Mouse (Mus musculus): Measurements from ENCODE around the gene Tom1l2. TPM values are rescaled to one million over a fixed set of nuclear protein-coding genes. Genes with fewer than 3 reads are reported as not detected.

Tom1l2 gene
- polyA plus RNA-seq, 1 experiment, result 22.3 TPM

GRCm38 (mm10) chr11:60360631-60361201, 8.0 kb upstream of the Tom1l2 start:
- Histone ChIP-seq H3K4me1 (ENCODE audit: control insufficient read depth, insufficient read depth, low read length) (no peaks in the 10 kb centered on the region), H3K27me3 (ENCODE audit: control insufficient read depth, insufficient read depth, low read length) (no peaks in the 10 kb centered on the region), H3K36me3 (ENCODE audit: control insufficient read depth, insufficient read depth, low read length) (peaks cover 4% of the 10 kb centered on the region), H3K27ac (ENCODE audit: control insufficient read depth, insufficient read depth, low read depth, low read length) (no peak overlapping the region), H3K4me3 (ENCODE audit: control insufficient read depth, low read depth, low read length) (no peak overlapping the region)
- TF ChIP-seq POLR2A (IDR thresholded peaks at IDR 0.05; ENCODE audit: control insufficient read depth, low read depth, low read length) (no peak), CTCF (IDR thresholded peaks at IDR 0.05; ENCODE audit: control insufficient read depth, insufficient read depth, insufficient replicate concordance, low read depth, low read length) (no peak)

GRCm38 (mm10) chr11:60359936-60360335, 7.2 kb upstream of the Tom1l2 start:
- TF ChIP-seq CTCF (IDR thresholded peaks at IDR 0.05; ENCODE audit: control insufficient read depth, insufficient read depth, insufficient replicate concordance, low read depth, low read length) (no peak), POLR2A (IDR thresholded peaks at IDR 0.05; ENCODE audit: control insufficient read depth, low read depth, low read length) (no peak)
- Histone ChIP-seq H3K4me3 (ENCODE audit: control insufficient read depth, low read depth, low read length) (no peak overlapping the region), H3K36me3 (ENCODE audit: control insufficient read depth, insufficient read depth, low read length) (peaks cover 4% of the 10 kb centered on the region), H3K27ac (ENCODE audit: control insufficient read depth, insufficient read depth, low read depth, low read length) (no peak overlapping the region), H3K4me1 (ENCODE audit: control insufficient read depth, insufficient read depth, low read length) (no peaks in the 10 kb centered on the region), H3K27me3 (ENCODE audit: control insufficient read depth, insufficient read depth, low read length) (no peaks in the 10 kb centered on the region)

- H3K4me3 ChIP-seq (ENCODE audit: control insufficient read depth, low read depth, low read length), result no peak overlapping the region
- H3K4me1 ChIP-seq (ENCODE audit: control insufficient read depth, insufficient read depth, low read length), result no peaks in the 10 kb centered on the region
- TF ChIP-seq CTCF (IDR thresholded peaks at IDR 0.05; ENCODE audit: control insufficient read depth, insufficient read depth, insufficient replicate concordance, low read depth, low read length) (no peak), POLR2A (IDR thresholded peaks at IDR 0.05; ENCODE audit: control insufficient read depth, low read depth, low read length) (no peak)
Measured at GRCm38 (mm10) chr11:60359138-60359537, 6.4 kb upstream of the Tom1l2 start.

GRCm38 (mm10) chr11:60358548-60358947, 5.8 kb upstream of the Tom1l2 start:
- no peaks in the 10 kb centered on the region for H3K27me3 ChIP-seq (ENCODE audit: control insufficient read depth, insufficient read depth, low read length)
- no peak overlapping the region for H3K27ac ChIP-seq (ENCODE audit: control insufficient read depth, insufficient read depth, low read depth, low read length)
- H3K4me1 ChIP-seq (ENCODE audit: control insufficient read depth, insufficient read depth, low read length), result no peaks in the 10 kb centered on the region
- H3K4me3 ChIP-seq (ENCODE audit: control insufficient read depth, low read depth, low read length), result no peak overlapping the region
- H3K36me3 ChIP-seq (ENCODE audit: control insufficient read depth, insufficient read depth, low read length), result peaks cover 2% of the 10 kb centered on the region; the same call in 1 of the 2 replicates
- no peak for TF ChIP-seq POLR2A (IDR thresholded peaks at IDR 0.05; ENCODE audit: control insufficient read depth, low read depth, low read length)

More at GRCm38 (mm10) chr11:60359138-60359537, 6.4 kb upstream of the Tom1l2 start:
- Histone ChIP-seq H3K27me3 (ENCODE audit: control insufficient read depth, insufficient read depth, low read length) (no peaks in the 10 kb centered on the region), H3K36me3 (ENCODE audit: control insufficient read depth, insufficient read depth, low read length) (peaks cover 2% of the 10 kb centered on the region; the same call in 1 of the 2 replicates), H3K27ac (ENCODE audit: control insufficient read depth, insufficient read depth, low read depth, low read length) (no peak overlapping the region)

- peaks cover 2% of the 10 kb centered on the region; the same call in 1 of the 2 replicates for H3K36me3 ChIP-seq (ENCODE audit: control insufficient read depth, insufficient read depth, low read length)
- H3K4me1 ChIP-seq (ENCODE audit: control insufficient read depth, insufficient read depth, low read length), result peaks cover under 1% of the 10 kb centered on the region; the same call in 1 of the 2 replicates
- TF ChIP-seq CTCF (IDR thresholded peaks at IDR 0.05; ENCODE audit: control insufficient read depth, insufficient read depth, insufficient replicate concordance, low read depth, low read length) (no peak), POLR2A (IDR thresholded peaks at IDR 0.05; ENCODE audit: control insufficient read depth, low read depth, low read length) (no peak)
- H3K4me3 ChIP-seq (ENCODE audit: control insufficient read depth, low read depth, low read length), result no peak overlapping the region
- H3K27ac ChIP-seq (ENCODE audit: control insufficient read depth, insufficient read depth, low read depth, low read length), result no peak overlapping the region
- H3K27me3 ChIP-seq (ENCODE audit: control insufficient read depth, insufficient read depth, low read length), result no peaks in the 10 kb centered on the region
Measured at GRCm38 (mm10) chr11:60357116-60357515, 4.4 kb upstream of the Tom1l2 start.

GRCm38 (mm10) chr11:60355952-60356351, 3.2 kb upstream of the Tom1l2 start:
- no peak overlapping the region for H3K4me3 ChIP-seq (ENCODE audit: control insufficient read depth, low read depth, low read length)
- peaks cover 2% of the 10 kb centered on the region; the same call in 1 of the 2 replicates for H3K36me3 ChIP-seq (ENCODE audit: control insufficient read depth, insufficient read depth, low read length)
- H3K27me3 ChIP-seq (ENCODE audit: control insufficient read depth, insufficient read depth, low read length), result no peaks in the 10 kb centered on the region
- H3K27ac ChIP-seq (ENCODE audit: control insufficient read depth, insufficient read depth, low read depth, low read length), result no peak overlapping the region
- peaks cover 8% of the 10 kb centered on the region for H3K4me1 ChIP-seq (ENCODE audit: control insufficient read depth, insufficient read depth, low read length)
- no peak for TF ChIP-seq POLR2A (IDR thresholded peaks at IDR 0.05; ENCODE audit: control insufficient read depth, low read depth, low read length)
- TF ChIP-seq CTCF (IDR thresholded peaks at IDR 0.05; ENCODE audit: control insufficient read depth, insufficient read depth, insufficient replicate concordance, low read depth, low read length), result no peak

- H3K27me3 ChIP-seq (ENCODE audit: control insufficient read depth, insufficient read depth, low read length), result no peaks in the 10 kb centered on the region
- peaks cover 8% of the 10 kb centered on the region for H3K4me1 ChIP-seq (ENCODE audit: control insufficient read depth, insufficient read depth, low read length)
- TF ChIP-seq POLR2A (IDR thresholded peaks at IDR 0.05; ENCODE audit: control insufficient read depth, low read depth, low read length), result 0 out of 2 replicates have a peak, but pooled peaks have one; percentile 14
- no peak for TF ChIP-seq CTCF (IDR thresholded peaks at IDR 0.05; ENCODE audit: control insufficient read depth, insufficient read depth, insufficient replicate concordance, low read depth, low read length)
- H3K27ac ChIP-seq (ENCODE audit: control insufficient read depth, insufficient read depth, low read depth, low read length), result peak overlapping the region; percentile 73; the same call in 1 of the 2 replicates
- H3K36me3 ChIP-seq (ENCODE audit: control insufficient read depth, insufficient read depth, low read length), result no peaks in the 10 kb centered on the region
- H3K4me3 ChIP-seq (ENCODE audit: control insufficient read depth, low read depth, low read length), result peak overlapping the region; percentile 90
Measured at GRCm38 (mm10) chr11:60351925-60352371, 757 bp downstream of the Tom1l2 start.

All from testis, adult 2 months (tissue).